Mouse (Mus musculus) limb, embryonic 14.5 days (tissue): Measurements from ENCODE around the gene Gpr132. TPM values are rescaled to one million over a fixed set of nuclear protein-coding genes. Genes with fewer than 3 reads are reported as not detected.
A peak's percentile ranks its signal among the peaks of the same experiment; 100 is the strongest.
"Not testable (repeated sequence)": the region's sequence is repeated elsewhere in the genome, so short reads cannot be mapped to it uniquely, and the experiment has no call there.

Experiments
- ATAC-seq: fragments of 200-750 bp; cut with Nextera tagmentation; 2 replicates; pipeline ENCODE4 v1.8.0; 2017; ENCODE audit warnings: low read depth, moderate number of reproducible peaks, moderate TSS enrichment; ENCODE audit not compliant: low FRiP score
- DNase-seq: peaks from one replicate; pipeline ENCODE4 v3.0.0-alpha.2; 2015; ENCODE audit warnings: low spot score
- H3K27ac ChIP-seq: fragments of 300-500 bp; sonication (generic); replicated peaks from 2 replicates; pipeline ENCODE4 v1.5.1; 2014; ENCODE audit warnings: low read depth, mild to moderate bottlenecking, low read length, moderate library complexity, mixed read lengths
- H3K27me3 ChIP-seq: fragments of 300-500 bp; sonication (generic); 2 replicates; pipeline ENCODE4 v1.6.1; 2014; ENCODE audit warnings: low read length, mixed read lengths; ENCODE audit not compliant: control insufficient read depth, insufficient read depth
- H3K36me3 ChIP-seq: fragments of 300-500 bp; sonication (generic); 2 replicates; pipeline ENCODE4 v1.6.1; 2014; ENCODE audit warnings: mild to moderate bottlenecking, low read length, moderate library complexity, mixed read lengths; ENCODE audit not compliant: control insufficient read depth, insufficient read depth
- H3K4me1 ChIP-seq: fragments of 300-500 bp; sonication (generic); 2 replicates; pipeline ENCODE4 v1.6.1; 2014; ENCODE audit warnings: antibody characterized with exemption, low read length, mixed read lengths; ENCODE audit not compliant: control insufficient read depth, insufficient read depth
- H3K4me2 ChIP-seq: fragments of 300-500 bp; sonication (generic); replicated peaks from 2 replicates; pipeline ENCODE4 v1.6.1; 2014; ENCODE audit warnings: low read depth, mild to moderate bottlenecking, low read length, moderate library complexity; ENCODE audit not compliant: severe bottlenecking
- H3K4me3 ChIP-seq: fragments of 300-500 bp; sonication (generic); replicated peaks from 2 replicates; pipeline ENCODE4 v1.5.1; 2014; ENCODE audit warnings: low read length
- H3K9ac ChIP-seq: fragments of 300-500 bp; sonication (generic); 2 replicates; pipeline ENCODE4 v1.6.1; 2014; ENCODE audit warnings: mild to moderate bottlenecking, low read depth, low read length, moderate library complexity; ENCODE audit not compliant: severe bottlenecking
- H3K9me3 ChIP-seq: fragments of 300-500 bp; sonication (generic); 2 replicates; pipeline ENCODE4 v1.6.1; 2016; ENCODE audit warnings: low read length; ENCODE audit not compliant: control insufficient read depth
- POLR2A ChIP-seq: fragments of 200-500 bp; IDR thresholded peaks from 2 replicates; pipeline ENCODE4 v1.8.0; 2012; ENCODE audit warnings: inconsistent platforms, mild to moderate bottlenecking, moderate library complexity, borderline replicate concordance; ENCODE audit not compliant: insufficient read depth, insufficient read length; ENCODE audit errors: extremely low read depth
- WGBS: fragments of 180-500 bp; shearing (Covaris S2); extraction: QIAGEN DNeasy Blood & Tissue Kit; methylation state at CpG from one replicate; pipeline ENCODE4 v1.1.7; 2014; 5-methylcytosine and 5-hydroxymethylcytosine counted together
- polyA plus RNA-seq, 2 experiments: library from polyadenylated mRNA; depleted of rRNA in 1 of 2; stranded (reverse) in 1 of 2; unstranded in 1 of 2; fragments of >200 nt; fragmentation: Nextera tagmentation in 1 of 2; extraction: Ambion mirVana in 1 of 2; gene quantifications; 2 replicates each; pipeline versions ENCODE4 v1.2.1 to v1.2.3; 2012 to 2014

The Gpr132 gene
- polyA plus RNA-seq, 2 experiments: 0.29 to 0.50 TPM

GRCm38 (mm10) chr12:112851116-112851515 lies 16.9 kb downstream of the Gpr132 start:
- no peaks in the 10 kb centered on the region for H3K9me3 ChIP-seq
- no peaks in the 10 kb centered on the region for H3K27me3 ChIP-seq
- ATAC-seq (no peak), DNase-seq (no peak)
- no peak overlapping the region for H3K27ac ChIP-seq
- TF ChIP-seq POLR2A: no peak
- H3K4me1 ChIP-seq: no peaks in the 10 kb centered on the region
- H3K36me3 ChIP-seq: no peaks in the 10 kb centered on the region
- H3K4me2 ChIP-seq: no peak overlapping the region
- no peak overlapping the region for H3K9ac ChIP-seq
- WGBS: 38% methylated on average over 5 of the region's 8 CpGs
- H3K4me3 ChIP-seq: no peak overlapping the region

GRCm38 (mm10) chr12:112850344-112850743 lies 17.7 kb downstream of the Gpr132 start:
- TF ChIP-seq POLR2A: no peak
- Histone ChIP-seq H3K27ac (no peak overlapping the region), H3K4me2 (no peak overlapping the region), H3K27me3 (no peaks in the 10 kb centered on the region), H3K36me3 (no peaks in the 10 kb centered on the region), H3K4me1 (no peaks in the 10 kb centered on the region), H3K4me3 (no peak overlapping the region), H3K9me3 (no peaks in the 10 kb centered on the region), H3K9ac (no peak overlapping the region)
- ATAC-seq (no peak), DNase-seq (no peak)
- WGBS: 83% methylated on average over 9 of the region's 9 CpGs

GRCm38 (mm10) chr12:112849235-112850022 lies 18.6 kb downstream of the Gpr132 start:
- no peaks in the 10 kb centered on the region for H3K36me3 ChIP-seq
- 78% methylated on average over 11 of the region's 11 CpGs for whole genome bisulfite sequencing
- no peak overlapping the region for H3K4me2 ChIP-seq
- no peak overlapping the region for H3K4me3 ChIP-seq
- DNase-seq (no peak), ATAC-seq (no peak)
- no peak overlapping the region for H3K9ac ChIP-seq
- H3K9me3 ChIP-seq: no peaks in the 10 kb centered on the region
- H3K27me3 ChIP-seq: no peaks in the 10 kb centered on the region
- TF ChIP-seq POLR2A: no peak
- no peak overlapping the region for H3K27ac ChIP-seq
- H3K4me1 ChIP-seq: no peaks in the 10 kb centered on the region

- ATAC-seq (no peak), DNase-seq (no peak)
- Histone ChIP-seq H3K27me3 (no peaks in the 10 kb centered on the region), H3K4me2 (no peak overlapping the region), H3K4me1 (no peaks in the 10 kb centered on the region), H3K9ac (no peak overlapping the region), H3K36me3 (no peaks in the 10 kb centered on the region), H3K4me3 (no peak overlapping the region), H3K27ac (no peak overlapping the region), H3K9me3 (no peaks in the 10 kb centered on the region)
- TF ChIP-seq POLR2A: no peak
- WGBS: 100% methylated on average over 2 of the region's 2 CpGs
These were observed 20.1 kb downstream of the Gpr132 start for GRCm38 (mm10) chr12:112847880-112848279.

- Histone ChIP-seq H3K36me3 (no peaks in the 10 kb centered on the region), H3K27ac (no peak overlapping the region), H3K4me1 (no peaks in the 10 kb centered on the region), H3K4me2 (no peak overlapping the region), H3K27me3 (no peaks in the 10 kb centered on the region), H3K9ac (no peak overlapping the region), H3K4me3 (no peak overlapping the region), H3K9me3 (no peaks in the 10 kb centered on the region)
- peak; percentile 82 for DNase-seq
- ATAC-seq: no peak
- 0 out of 2 replicates have a peak, but pooled peaks have one; percentile 34 for TF ChIP-seq POLR2A
- 30% methylated on average over 3 of the region's 3 CpGs for WGBS
These were observed 24.2 kb downstream of the Gpr132 start for GRCm38 (mm10) chr12:112843803-112844202.

GRCm38 (mm10) chr12:112842128-112842527 lies 25.9 kb downstream of the Gpr132 start:
- not testable (repeated sequence) for H3K27ac ChIP-seq, H3K27me3 ChIP-seq, H3K9me3 ChIP-seq, H3K4me2 ChIP-seq, H3K9ac ChIP-seq, H3K4me1 ChIP-seq, ATAC-seq, H3K4me3 ChIP-seq, DNase-seq, H3K36me3 ChIP-seq
- 83% methylated on average over 2 of the region's 2 CpGs for WGBS

GRCm38 (mm10) chr12:112841338-112841892 lies 26.6 kb downstream of the Gpr132 start:
- ATAC-seq, H3K36me3 ChIP-seq, H3K4me3 ChIP-seq, H3K4me1 ChIP-seq, H3K27me3 ChIP-seq, H3K4me2 ChIP-seq, H3K9ac ChIP-seq, H3K9me3 ChIP-seq, DNase-seq, H3K27ac ChIP-seq: not testable (repeated sequence)
- WGBS: 65% methylated on average over 4 of the region's 4 CpGs
